Mouse (Mus musculus) embryonic facial prominence, embryonic 12.5 days (tissue): ENCODE data around the gene Igsf3. TPM values are rescaled to one million over a fixed set of nuclear protein-coding genes. Genes with fewer than 3 reads are reported as not detected.
A peak's percentile ranks its signal among the peaks of the same experiment; 100 is the strongest.

Experiments
- ATAC-seq: fragments of 200-750 bp; cut with Nextera tagmentation; 2 replicates; pipeline ENCODE4 v1.8.0; 2017; ENCODE audit not compliant: insufficient number of reproducible peaks, insufficient read depth, low FRiP score, low TSS enrichment
- H3K27ac ChIP-seq: fragments of 300-500 bp; sonication (generic); 2 replicates; pipeline ENCODE4 v1.5.1; 2016; ENCODE audit warnings: mild to moderate bottlenecking
- H3K27me3 ChIP-seq: fragments of 300-500 bp; sonication (generic); 2 replicates; pipeline ENCODE4 v1.6.1; 2016; ENCODE audit warnings: mild to moderate bottlenecking, moderate library complexity
- H3K36me3 ChIP-seq: fragments of 300-500 bp; sonication (generic); 2 replicates; pipeline ENCODE4 v1.6.1; 2016; ENCODE audit warnings: mild to moderate bottlenecking
- H3K4me1 ChIP-seq: fragments of 300-500 bp; sonication (generic); 2 replicates; pipeline ENCODE4 v1.6.1; 2016
- H3K4me2 ChIP-seq: fragments of 300-500 bp; sonication (generic); replicated peaks from 2 replicates; pipeline ENCODE4 v1.6.1; 2016; ENCODE audit warnings: mild to moderate bottlenecking, moderate library complexity
- H3K4me3 ChIP-seq: fragments of 300-500 bp; sonication (generic); 2 replicates; pipeline ENCODE4 v1.5.1; 2016; ENCODE audit warnings: mild to moderate bottlenecking
- H3K9ac ChIP-seq: fragments of 300-500 bp; sonication (generic); 2 replicates; pipeline ENCODE4 v1.6.1; 2016; ENCODE audit warnings: mild to moderate bottlenecking, moderate library complexity
- H3K9me3 ChIP-seq: fragments of 300-500 bp; sonication (generic); 2 replicates; pipeline ENCODE4 v1.6.1; 2016; ENCODE audit warnings: mild to moderate bottlenecking, moderate library complexity
- WGBS: fragments of 180-500 bp; shearing (Covaris S2); methylation state at CpG from one replicate; pipeline ENCODE4 v1.1.7; 2016; 5-methylcytosine and 5-hydroxymethylcytosine counted together
- polyA plus RNA-seq: library from polyadenylated mRNA; unstranded; fragments of >200 nt; fragmentation: Nextera tagmentation; extraction: Ambion mirVana; gene quantifications from 2 replicates; pipeline ENCODE4 v1.2.1, GENCODE M21; 2016

The Igsf3 gene
- polyA plus RNA-seq, 1 experiment from 2014 or later: 93.3 TPM

DNA sequence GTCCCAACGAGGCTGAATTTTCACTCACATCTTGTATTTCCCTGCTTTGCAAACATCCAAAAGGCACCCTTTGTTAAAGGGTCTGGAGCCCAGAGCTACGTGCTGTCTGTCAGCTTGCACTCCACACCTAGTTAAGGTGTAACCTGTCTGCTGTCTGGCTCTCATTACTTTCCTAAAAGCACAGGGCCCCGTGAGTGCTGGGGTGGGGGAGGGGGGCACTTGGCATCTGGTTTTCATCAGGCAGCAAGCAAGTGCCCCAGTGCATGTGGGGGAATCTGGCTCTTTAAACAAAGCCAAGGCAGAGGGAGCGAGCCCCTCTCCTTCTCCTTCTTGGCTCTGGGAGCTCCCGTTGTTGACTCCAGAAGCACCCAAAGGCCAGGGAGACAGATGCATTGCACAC, 18.5 kb downstream of the Igsf3 start:
- Histone ChIP-seq H3K4me2 (peak overlapping the region; percentile 18; the same call in 1 of the 2 replicates), H3K4me3 (no peak overlapping the region), H3K27ac (peak overlapping the region; percentile 98), H3K4me1 (peaks cover 94% of the 10 kb centered on the region), H3K9me3 (no peaks in the 10 kb centered on the region), H3K9ac (no peak overlapping the region), H3K27me3 (no peaks in the 10 kb centered on the region), H3K36me3 (no peaks in the 10 kb centered on the region)
- peak; percentile 45; the same call in 1 of the 2 replicates for ATAC-seq
- WGBS: 4% methylated on average over 5 of the region's 5 CpGs

DNA sequence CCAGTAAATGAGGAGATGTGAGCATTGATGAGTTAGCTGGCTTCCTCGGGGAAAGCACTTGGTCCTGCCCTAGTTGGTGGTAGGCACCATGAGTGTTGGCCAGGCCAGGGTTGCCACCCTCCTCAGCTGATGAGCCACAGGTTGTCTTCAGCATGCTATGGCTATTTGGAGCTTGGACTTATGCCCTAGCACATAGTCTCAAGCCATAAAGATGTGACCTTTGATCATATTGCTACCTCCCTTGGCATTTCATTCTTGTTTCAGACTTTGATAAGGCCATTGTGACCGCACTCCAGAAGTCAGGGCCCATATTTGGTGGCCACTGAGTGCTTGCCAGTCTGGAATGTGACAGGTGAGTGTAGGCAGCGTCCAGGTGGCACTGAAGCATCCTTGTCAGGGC, 19.2 kb downstream of the Igsf3 start:
- no peak for ATAC-seq
- Histone ChIP-seq H3K27me3 (no peaks in the 10 kb centered on the region), H3K9me3 (no peaks in the 10 kb centered on the region), H3K9ac (no peak overlapping the region), H3K4me1 (peaks cover 94% of the 10 kb centered on the region), H3K4me3 (no peak overlapping the region), H3K4me2 (no peak overlapping the region; the same call in 1 of the 2 replicates), H3K36me3 (no peaks in the 10 kb centered on the region), H3K27ac (peak overlapping the region; percentile 98)
- 72% methylated on average over 3 of the region's 3 CpGs for WGBS

DNA sequence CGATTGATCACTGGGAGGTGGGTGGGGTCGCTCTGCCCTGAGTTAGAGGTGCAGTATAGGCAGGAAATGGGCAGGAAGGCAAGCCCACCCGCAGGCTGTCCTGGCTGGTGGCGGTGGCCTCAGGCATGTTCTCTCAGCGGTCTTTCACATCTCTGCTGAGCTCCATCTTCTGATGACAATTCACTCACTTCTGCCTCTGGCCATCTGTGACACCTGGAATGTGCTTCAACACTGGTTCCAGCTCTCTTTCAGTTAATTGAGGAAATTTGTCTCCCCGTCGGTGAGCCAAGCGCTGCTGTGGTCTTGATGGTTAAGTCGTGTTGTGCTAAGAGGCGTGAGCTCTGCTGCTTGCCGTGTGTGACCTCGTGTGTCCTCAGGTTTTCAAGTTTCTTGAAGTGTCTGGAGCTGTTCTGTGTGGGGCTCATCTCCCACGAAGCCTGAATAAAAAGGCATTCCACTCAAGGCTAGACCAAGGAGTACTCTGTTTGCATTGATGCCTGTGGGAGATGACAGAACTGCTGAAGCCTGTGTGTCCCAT, 19.9 kb downstream of the Igsf3 start:
- Histone ChIP-seq H3K4me2 (peak overlapping the region; percentile 8; the same call in 1 of the 2 replicates), H3K27ac (peak overlapping the region; percentile 98), H3K4me1 (peaks cover 99% of the 10 kb centered on the region), H3K9me3 (no peaks in the 10 kb centered on the region), H3K9ac (0 out of 2 replicates have a peak overlapping the region, but pooled peaks have one; percentile 20), H3K27me3 (no peaks in the 10 kb centered on the region), H3K36me3 (no peaks in the 10 kb centered on the region), H3K4me3 (no peak overlapping the region)
- 14% methylated on average over 13 of the region's 13 CpGs for WGBS
- no peak for ATAC-seq

DNA sequence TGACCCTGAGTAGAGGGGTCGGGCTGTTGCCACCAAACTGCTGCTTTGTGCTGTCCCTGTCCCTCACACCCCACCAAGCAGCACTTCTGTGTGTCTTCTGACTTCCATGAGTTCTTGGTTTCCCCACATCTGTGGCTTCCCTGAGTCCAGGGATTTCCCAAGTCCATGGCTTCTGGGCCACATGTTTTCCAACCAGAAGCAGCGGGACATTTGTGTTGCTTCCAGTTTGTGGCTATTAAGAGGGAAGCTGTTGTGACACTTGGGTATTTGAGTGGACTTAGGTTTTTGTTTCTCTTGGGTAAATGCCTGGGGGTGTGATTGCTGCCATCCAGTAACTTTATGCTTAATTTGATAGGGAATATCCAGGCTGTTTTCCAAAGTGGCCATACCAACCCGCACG, 20.5 kb downstream of the Igsf3 start:
- ATAC-seq: no peak
- H3K9me3 ChIP-seq: no peaks in the 10 kb centered on the region
- WGBS: 41% methylated on average over 4 of the region's 4 CpGs
- 0 out of 2 replicates have a peak overlapping the region, but pooled peaks have one; percentile 8 for H3K4me2 ChIP-seq
- no peak overlapping the region for H3K4me3 ChIP-seq
- H3K36me3 ChIP-seq: no peaks in the 10 kb centered on the region
- H3K9ac ChIP-seq: peak overlapping the region; percentile 20; the same call in 1 of the 2 replicates
- peak overlapping the region; percentile 98 for H3K27ac ChIP-seq
- H3K27me3 ChIP-seq: no peaks in the 10 kb centered on the region
- peaks cover 95% of the 10 kb centered on the region for H3K4me1 ChIP-seq

DNA sequence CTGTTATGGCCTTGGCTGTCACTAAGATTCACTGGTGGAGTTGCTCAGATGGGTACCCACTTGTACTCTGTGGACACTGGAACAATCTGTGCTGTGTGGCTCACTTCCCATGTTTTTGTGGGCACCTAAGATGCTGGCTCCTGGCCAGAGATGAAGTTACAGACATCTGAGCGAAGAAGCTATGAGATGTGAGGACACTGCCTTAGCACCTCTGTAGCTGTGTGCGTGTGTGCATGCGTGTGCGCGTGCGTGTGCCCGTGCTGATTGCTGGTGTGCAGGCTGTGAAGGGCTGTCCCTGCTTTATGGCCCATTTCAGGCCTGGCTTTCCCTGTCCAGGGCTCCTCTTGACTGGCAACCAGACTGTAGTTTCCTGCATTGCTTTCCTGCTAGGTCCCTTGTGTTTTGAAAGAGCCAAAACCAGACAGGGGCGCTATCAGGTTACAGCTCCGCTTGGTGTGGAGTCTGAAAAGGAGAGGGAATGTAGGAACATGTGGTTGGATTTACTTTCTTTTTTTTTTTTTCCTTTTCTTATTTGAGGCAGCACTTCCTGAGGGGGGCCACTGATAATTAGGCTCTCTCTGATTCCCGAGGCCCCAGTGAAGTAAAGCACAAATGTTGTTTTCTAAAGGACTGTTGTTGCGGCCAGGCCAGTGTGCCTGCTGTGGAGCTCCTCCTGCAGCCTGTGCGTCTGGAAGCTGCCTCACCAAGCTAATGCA, 21.3 kb downstream of the Igsf3 start:
- peak overlapping the region; percentile 38 for H3K4me2 ChIP-seq
- no peaks in the 10 kb centered on the region for H3K27me3 ChIP-seq
- peak; percentile 65 for ATAC-seq
- H3K9me3 ChIP-seq: no peaks in the 10 kb centered on the region
- H3K4me1 ChIP-seq: peaks cover 87% of the 10 kb centered on the region
- H3K9ac ChIP-seq: no peak overlapping the region
- no peaks in the 10 kb centered on the region for H3K36me3 ChIP-seq
- 11% methylated on average over 12 of the region's 12 CpGs for WGBS
- H3K4me3 ChIP-seq: no peak overlapping the region
- H3K27ac ChIP-seq: peak overlapping the region; percentile 98

DNA sequence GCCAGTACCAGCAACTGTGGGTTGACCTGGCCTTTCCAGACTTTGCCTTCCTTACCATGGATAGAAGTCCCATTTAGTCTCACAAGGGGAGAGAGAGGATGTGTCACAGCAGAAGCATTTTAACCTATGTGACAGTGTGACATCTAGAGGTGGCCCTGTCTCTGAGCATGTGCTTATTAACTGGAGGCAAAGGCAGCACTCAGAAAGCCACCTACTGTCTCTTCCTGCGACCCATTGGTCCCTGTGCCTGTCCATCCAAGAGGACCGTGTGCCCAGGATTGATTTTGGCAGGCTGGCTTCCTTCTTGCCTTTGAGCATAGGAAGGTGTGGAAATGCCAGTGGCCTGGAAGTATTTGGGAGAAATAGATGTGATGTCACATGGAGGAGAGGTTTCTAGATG, 22.0 kb downstream of the Igsf3 start:
- no peak for ATAC-seq
- Histone ChIP-seq H3K9me3 (no peaks in the 10 kb centered on the region), H3K27ac (peak overlapping the region; percentile 98), H3K4me1 (peaks cover 87% of the 10 kb centered on the region), H3K4me3 (no peak overlapping the region), H3K9ac (no peak overlapping the region), H3K36me3 (no peaks in the 10 kb centered on the region), H3K27me3 (no peaks in the 10 kb centered on the region), H3K4me2 (peak overlapping the region; percentile 22)
- WGBS: 27% methylated on average over 2 of the region's 2 CpGs

DNA sequence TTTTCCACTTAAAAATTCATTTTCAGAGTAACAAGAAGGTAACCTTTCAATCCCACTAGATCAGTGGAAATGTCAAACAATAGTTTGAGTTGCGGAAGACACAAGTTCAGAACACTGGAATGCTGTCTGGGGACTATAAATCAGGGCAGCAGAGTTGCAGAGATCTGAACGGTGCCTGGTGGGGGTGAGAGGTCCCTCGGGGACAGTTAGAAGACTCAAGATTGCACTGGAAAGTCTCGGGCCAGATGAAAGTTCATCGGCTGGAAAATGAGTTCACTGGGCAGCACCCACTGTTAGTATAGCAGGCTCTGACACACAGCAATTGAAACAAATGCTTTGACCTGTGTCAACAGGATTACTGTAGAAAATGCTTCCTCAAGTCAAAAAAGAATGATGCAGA, 24.6 kb downstream of the Igsf3 start:
- ATAC-seq: no peak
- H3K4me1 ChIP-seq: peaks cover 85% of the 10 kb centered on the region
- H3K27ac ChIP-seq: no peak overlapping the region
- H3K9me3 ChIP-seq: no peaks in the 10 kb centered on the region
- no peaks in the 10 kb centered on the region for H3K27me3 ChIP-seq
- H3K4me2 ChIP-seq: no peak overlapping the region
- no peaks in the 10 kb centered on the region for H3K36me3 ChIP-seq
- H3K4me3 ChIP-seq: no peak overlapping the region
- 38% methylated on average over 5 of the region's 5 CpGs for WGBS
- no peak overlapping the region for H3K9ac ChIP-seq

DNA sequence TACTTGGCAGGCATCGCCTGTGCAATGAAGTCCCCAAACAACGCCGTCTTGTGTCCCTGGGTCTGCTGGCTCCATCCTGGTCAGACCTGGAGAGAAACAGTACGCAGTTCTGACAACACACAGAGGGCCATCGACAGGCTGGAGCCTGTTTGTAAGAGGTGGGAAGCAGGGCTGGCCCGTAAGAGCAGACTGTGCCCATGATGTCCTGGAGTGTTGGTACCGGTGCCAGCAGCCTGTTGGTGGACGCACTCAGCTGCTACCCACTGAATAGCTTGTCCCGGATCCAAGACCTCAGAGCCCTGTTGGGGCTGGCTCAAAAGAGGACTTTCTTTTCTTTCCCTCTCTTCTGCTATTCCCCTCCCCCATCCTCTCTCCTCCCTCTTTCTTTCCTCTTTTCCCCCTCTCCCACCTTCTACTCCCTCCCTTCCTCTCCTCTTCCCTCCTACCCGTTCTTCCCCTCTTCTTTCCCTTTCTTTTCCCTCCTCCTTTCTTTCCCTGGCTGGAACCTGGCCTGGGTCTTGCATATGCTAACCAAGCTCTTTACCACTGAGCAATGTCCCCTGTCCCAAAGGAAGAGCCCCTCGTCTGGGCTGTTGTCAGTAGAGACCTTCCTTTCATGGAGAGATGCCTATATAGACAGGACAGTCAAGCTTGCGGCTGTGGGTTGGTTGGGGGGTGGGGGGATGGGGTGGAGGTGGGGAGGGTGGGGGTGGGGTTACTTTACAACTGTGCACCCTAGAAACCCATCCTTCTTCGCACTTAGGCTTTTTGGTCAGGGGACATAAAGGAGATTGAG, 27.9 kb downstream of the Igsf3 start:
- no peaks in the 10 kb centered on the region for H3K27me3 ChIP-seq
- 63% methylated on average over 13 of the region's 13 CpGs for whole genome bisulfite sequencing
- no peaks in the 10 kb centered on the region for H3K36me3 ChIP-seq
- peaks cover 80% of the 10 kb centered on the region for H3K4me1 ChIP-seq
- ATAC-seq: no peak; the same call in 1 of the 2 replicates
- H3K4me3 ChIP-seq: no peak overlapping the region
- H3K4me2 ChIP-seq: no peak overlapping the region
- H3K9me3 ChIP-seq: no peaks in the 10 kb centered on the region
- peak overlapping the region; percentile 54 for H3K27ac ChIP-seq
- H3K9ac ChIP-seq: no peak overlapping the region

DNA sequence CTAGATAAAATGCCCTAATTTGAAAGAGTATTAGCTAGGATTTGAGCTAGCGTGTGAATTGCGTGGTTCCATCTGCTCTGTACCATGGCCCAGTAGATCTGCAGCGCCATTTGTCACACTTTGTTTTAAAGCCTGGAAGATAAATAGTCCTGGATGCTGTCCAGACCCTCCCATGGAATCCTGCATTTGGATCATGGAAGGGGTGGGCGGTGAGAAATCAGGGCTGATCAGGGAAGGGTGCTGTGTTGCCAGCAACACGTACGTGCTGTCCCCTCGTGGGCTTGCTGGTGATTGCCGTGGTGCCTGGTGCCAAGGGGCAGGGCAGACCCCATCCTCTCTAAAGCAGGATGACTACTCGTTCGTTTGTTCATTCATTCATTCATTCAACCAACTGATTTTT, 28.6 kb downstream of the Igsf3 start:
- no peak overlapping the region for H3K27ac ChIP-seq
- H3K4me3 ChIP-seq: no peak overlapping the region
- no peak overlapping the region for H3K4me2 ChIP-seq
- H3K9ac ChIP-seq: no peak overlapping the region
- H3K27me3 ChIP-seq: no peaks in the 10 kb centered on the region
- peaks cover 80% of the 10 kb centered on the region for H3K4me1 ChIP-seq
- no peak for ATAC-seq
- no peaks in the 10 kb centered on the region for H3K9me3 ChIP-seq
- WGBS: 78% methylated on average over 10 of the region's 10 CpGs
- no peaks in the 10 kb centered on the region for H3K36me3 ChIP-seq

DNA sequence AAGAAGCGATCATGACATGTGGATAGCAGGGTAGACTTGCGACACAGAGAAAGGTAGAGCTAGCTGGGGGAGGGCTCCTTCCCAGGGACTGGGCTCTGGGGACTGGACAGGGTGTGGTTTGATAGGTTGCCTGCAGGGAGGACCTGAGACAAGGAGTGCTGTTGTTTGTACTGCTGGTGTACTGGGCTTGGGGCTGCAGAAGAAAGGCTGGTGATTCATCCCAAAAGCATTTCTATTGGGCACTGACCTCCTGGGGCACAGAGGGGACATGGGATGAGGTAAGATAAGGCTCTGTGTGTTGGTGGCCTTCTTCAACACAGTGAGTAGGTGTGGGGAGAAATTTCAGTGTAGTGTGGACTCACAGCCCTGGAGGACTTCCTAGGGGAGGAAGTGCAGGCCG, 29.2 kb downstream of the Igsf3 start:
- WGBS: 59% methylated on average over 3 of the region's 3 CpGs
- no peak overlapping the region for H3K27ac ChIP-seq

DNA sequence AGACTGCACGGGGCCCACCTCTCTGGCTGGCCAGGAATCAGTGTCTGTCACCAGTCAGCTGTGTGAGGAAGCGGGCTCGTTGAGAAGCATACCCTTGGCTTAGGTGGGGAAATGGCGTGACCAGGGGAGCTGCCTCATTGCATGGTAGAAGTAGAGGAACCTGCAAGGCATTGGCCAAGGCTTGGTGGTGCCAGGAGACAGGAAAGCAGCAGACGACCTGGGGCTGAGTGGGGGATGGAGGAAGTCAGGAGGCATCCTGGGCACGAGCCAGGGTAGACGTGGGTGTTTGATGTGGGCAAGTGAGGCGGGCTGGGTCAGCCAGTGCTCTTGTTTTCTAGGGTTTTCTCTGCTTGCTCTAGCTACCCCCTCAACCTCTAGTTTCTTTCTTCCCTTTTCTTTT, 30.7 kb downstream of the Igsf3 start:
- ATAC-seq: no peak
- no peak overlapping the region for H3K9ac ChIP-seq
- H3K4me3 ChIP-seq: no peak overlapping the region
- H3K4me2 ChIP-seq: no peak overlapping the region
- peaks cover 80% of the 10 kb centered on the region for H3K4me1 ChIP-seq
- no peaks in the 10 kb centered on the region for H3K36me3 ChIP-seq
- H3K27me3 ChIP-seq: no peaks in the 10 kb centered on the region
- H3K27ac ChIP-seq: peak overlapping the region; percentile 50; the same call in 1 of the 2 replicates
- no peaks in the 10 kb centered on the region for H3K9me3 ChIP-seq
- WGBS: 65% methylated on average over 8 of the region's 8 CpGs

More for the DNA sequence above, 29.2 kb downstream of the Igsf3 start:
- H3K4me1 ChIP-seq: peaks cover 80% of the 10 kb centered on the region
- no peak overlapping the region for H3K4me2 ChIP-seq
- H3K4me3 ChIP-seq: no peak overlapping the region
- no peaks in the 10 kb centered on the region for H3K9me3 ChIP-seq
- H3K27me3 ChIP-seq: no peaks in the 10 kb centered on the region
- no peaks in the 10 kb centered on the region for H3K36me3 ChIP-seq
- ATAC-seq: no peak
- H3K9ac ChIP-seq: no peak overlapping the region
